Mouse (Mus musculus) spleen, adult 2 months (tissue): ENCODE results near the gene Plpp3.

Source experiments
- CTCF ChIP-seq: fragments of 200-500 bp; IDR thresholded peaks from 2 replicates; pipeline ENCODE4 v1.5.1; 2011; ENCODE audit warnings: mild to moderate bottlenecking, inconsistent platforms; ENCODE audit not compliant: insufficient read depth, insufficient read length, insufficient replicate concordance; ENCODE audit errors: extremely low read depth
- POLR2A ChIP-seq: fragments of 200-500 bp; IDR thresholded peaks from 2 replicates; pipeline ENCODE4 v1.6.1; 2011; ENCODE audit warnings: low read depth, low read length, inconsistent platforms

- no peak for TF ChIP-seq CTCF
- TF ChIP-seq POLR2A: no peak
These were observed 105.2 kb downstream of the Plpp3 start for GRCm38 (mm10) chr4:105262358-105262757.
